Mouse (Mus musculus) layer of hippocampus, adult 2 months (tissue): ENCODE measurements around the gene Zscan5b. TPM values are rescaled to one million over a fixed set of nuclear protein-coding genes. Genes with fewer than 3 reads are reported as not detected.
"Not testable (repeated sequence)": the region's sequence is repeated elsewhere in the genome, so short reads cannot be mapped to it uniquely, and the experiment has no call there.

ENCODE experiments used
- DNase-seq, 2 experiments: peaks; one replicate each; pipeline ENCODE4 v3.0.0; 2022; ENCODE audit warnings: low spot score in 2 of 2
- H3K27ac ChIP-seq: fragments of 200-600 bp; 2 replicates; pipeline ENCODE4 v1.8.1; 2022
- H3K4me3 ChIP-seq: fragments of 200-600 bp; 2 replicates; pipeline ENCODE4 v1.8.1; 2022; ENCODE audit warnings: mild to moderate bottlenecking
- CTCF ChIP-seq: fragments of 200-600 bp; conservative IDR thresholded peaks from 2 replicates; pipeline ENCODE4 v1.8.1; 2022; ENCODE audit warnings: antibody characterized with exemption, mild to moderate bottlenecking, moderate library complexity
- total RNA-seq, 2 experiments: library from RNA; stranded (reverse); gene quantifications; 2 replicates each; pipeline ENCODE4 v1.2.3; 2021

Zscan5b gene
- total RNA-seq, 2 experiments from 2014 or later: not detected

DNA sequence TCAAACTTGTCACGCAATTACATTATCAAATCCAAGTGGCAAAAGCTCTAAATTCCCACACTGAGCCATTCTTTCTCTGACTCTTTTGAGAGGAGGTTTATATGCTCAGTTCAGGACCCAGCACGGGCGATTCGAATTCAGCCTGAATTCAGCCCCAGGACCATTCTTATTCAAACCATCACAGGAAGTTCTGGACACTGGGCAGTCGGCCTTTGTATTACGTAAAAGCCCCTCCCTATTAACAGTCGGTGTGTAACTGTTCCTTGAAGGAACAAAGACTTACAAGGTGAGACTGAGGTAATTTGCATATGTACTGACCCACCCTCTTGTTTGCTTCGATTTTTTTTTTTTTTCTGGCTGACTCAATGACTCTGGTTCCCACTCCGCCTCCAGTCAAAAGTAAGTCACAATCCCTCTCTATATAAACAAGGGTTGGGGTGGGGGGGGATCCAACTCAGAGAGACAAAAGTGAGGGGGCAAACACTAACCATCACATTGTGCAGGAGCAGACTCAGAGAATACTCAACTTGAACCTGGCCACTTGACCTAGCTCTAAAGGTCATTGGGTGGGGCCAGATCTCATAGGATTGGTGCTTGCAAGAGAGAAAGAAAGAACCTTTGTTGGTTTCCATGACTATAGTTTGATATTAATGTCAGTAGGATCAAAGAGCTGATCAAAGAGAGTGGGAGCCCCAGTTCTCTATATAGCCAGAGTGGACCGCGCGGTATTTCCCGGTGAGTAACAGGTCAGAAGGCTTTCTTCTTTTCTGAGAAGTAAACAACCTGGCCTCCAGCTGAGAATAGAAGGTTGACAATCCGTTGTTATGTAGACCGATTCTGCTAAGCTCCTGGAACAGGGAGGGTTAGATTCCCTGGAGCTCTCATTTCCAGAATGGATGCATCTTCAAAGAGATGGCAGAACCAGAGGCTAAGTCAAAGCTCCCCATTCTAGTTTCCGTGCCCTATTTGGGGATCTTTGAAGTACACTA is 36.4 kb downstream of the Zscan5b start:
- no peak overlapping the region for H3K27ac ChIP-seq
- TF ChIP-seq CTCF: no peak
- no peak for DNase-seq
- H3K4me3 ChIP-seq: no peak overlapping the region

DNA sequence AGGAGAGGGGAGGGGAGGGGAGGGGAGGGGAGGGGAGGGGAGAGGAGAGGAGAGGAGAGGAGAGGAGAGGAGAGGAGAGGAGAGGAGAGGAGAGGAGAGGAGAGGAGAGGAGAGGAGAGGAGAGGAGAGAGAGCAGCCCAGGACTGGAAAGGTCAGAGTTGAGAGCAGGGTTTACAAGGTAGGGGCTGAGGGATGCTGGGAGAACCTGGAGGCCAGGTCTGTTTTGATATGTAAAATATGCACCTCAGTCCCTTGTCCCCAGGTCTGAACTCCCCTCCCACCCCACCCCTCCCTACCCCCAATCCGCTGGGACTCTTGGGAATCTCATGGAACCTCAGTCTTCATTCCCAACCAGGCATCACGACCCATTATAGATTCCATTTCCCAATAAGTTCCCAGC is 37.9 kb downstream of the Zscan5b start:
- not testable (repeated sequence) for H3K4me3 ChIP-seq, H3K27ac ChIP-seq, DNase-seq

DNA sequence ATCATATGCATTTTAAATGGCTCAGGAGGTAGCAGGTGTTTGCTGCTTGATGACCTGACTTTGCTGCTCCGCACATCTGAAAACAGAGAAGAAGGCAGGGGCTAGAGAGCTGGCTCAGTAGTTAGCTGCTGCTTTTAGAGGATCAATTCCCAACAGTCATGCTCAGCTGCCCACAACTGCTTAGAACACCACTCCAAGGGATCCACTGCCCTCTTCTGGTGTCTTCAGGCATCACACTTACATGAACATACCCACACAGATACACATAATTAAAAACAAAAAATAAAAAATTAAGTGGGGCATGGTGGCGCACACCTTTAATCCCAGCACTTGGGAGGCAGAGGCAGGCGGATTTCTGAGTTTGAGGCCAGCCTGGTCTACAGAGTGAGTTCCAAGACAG is 40.0 kb downstream of the Zscan5b start:
- no peak overlapping the region for H3K27ac ChIP-seq
- peak; percentile 21; the same call in 1 of the 2 replicates for TF ChIP-seq CTCF
- DNase-seq: no peak
- H3K4me3 ChIP-seq: no peak overlapping the region

DNA sequence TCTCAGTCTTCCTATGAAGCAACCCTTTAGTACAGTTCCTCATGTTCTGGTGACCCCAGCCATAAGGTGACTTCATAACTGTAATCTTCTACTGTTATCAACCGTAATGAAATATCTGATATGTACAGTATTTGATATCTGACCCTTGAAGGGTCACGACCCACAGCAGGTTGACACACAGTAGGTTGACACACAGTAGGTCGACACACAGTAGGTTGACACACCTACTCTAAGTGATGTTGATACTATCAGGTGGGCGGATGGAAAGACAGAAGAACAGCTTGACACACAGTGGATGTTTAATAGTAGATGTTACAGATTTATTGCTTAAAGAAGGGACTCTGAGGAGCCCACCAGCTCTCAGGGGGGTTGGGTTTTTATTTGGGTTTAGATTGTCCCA is 40.9 kb downstream of the Zscan5b start:
- TF ChIP-seq CTCF: no peak
- no peak overlapping the region for H3K27ac ChIP-seq
- no peak for DNase-seq
- no peak overlapping the region for H3K4me3 ChIP-seq

- H3K27ac ChIP-seq: no peak overlapping the region
- H3K4me3 ChIP-seq: no peak overlapping the region
- DNase-seq: no peak
- peak; percentile 75 for TF ChIP-seq CTCF
These were observed 43.6 kb downstream of the Zscan5b start for GRCm38 (mm10) chr7:6265695-6266094.

GRCm38 (mm10) chr7:6277906-6278305 is 55.8 kb downstream of the Zscan5b start:
- DNase-seq: no peak
- no peak for TF ChIP-seq CTCF
- H3K27ac ChIP-seq: no peak overlapping the region
- H3K4me3 ChIP-seq: no peak overlapping the region

DNA sequence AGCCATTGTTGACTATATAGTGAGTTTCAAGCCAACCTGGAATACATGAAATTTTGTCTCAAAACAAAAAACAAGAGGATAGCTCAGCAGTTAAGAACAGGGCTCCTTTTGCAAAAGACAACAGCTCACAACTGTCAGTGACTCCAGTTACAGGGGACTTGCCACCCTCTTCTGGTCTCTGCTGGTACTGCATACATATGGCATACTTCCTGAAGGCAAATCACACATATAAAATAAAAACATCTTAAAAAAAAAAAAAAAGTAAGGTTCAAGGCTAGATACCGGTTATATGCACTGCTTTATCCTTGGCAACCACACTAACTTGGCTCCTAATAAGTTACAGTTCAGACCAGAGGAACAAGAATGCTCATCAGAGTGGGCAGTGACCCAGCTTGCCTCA is 60.7 kb downstream of the Zscan5b start:
- TF ChIP-seq CTCF: peak; percentile 87
- DNase-seq: peak; percentile 74 to 86
- peak overlapping the region; percentile 98 for H3K27ac ChIP-seq

GRCm38 (mm10) chr7:6283451-6284075 is 61.5 kb downstream of the Zscan5b start:
- DNase-seq: peak; percentile 75 to 86
- peak overlapping the region; percentile 74 for H3K4me3 ChIP-seq
- peak; percentile 65 for TF ChIP-seq CTCF
- H3K27ac ChIP-seq: peak overlapping the region; percentile 98

More for the DNA sequence above, 60.7 kb downstream of the Zscan5b start:
- peak overlapping the region; percentile 74 for H3K4me3 ChIP-seq

- no peak for DNase-seq
- Histone ChIP-seq H3K27ac (peak overlapping the region; percentile 98), H3K4me3 (no peak overlapping the region)
- TF ChIP-seq CTCF: no peak
These were observed 62.4 kb downstream of the Zscan5b start for GRCm38 (mm10) chr7:6284442-6285012.

- TF ChIP-seq CTCF: no peak
- peak overlapping the region; percentile 93; the same call in 1 of the 2 replicates for H3K27ac ChIP-seq
- no peak overlapping the region for H3K4me3 ChIP-seq
- no peak for DNase-seq
These were observed 63.3 kb downstream of the Zscan5b start for GRCm38 (mm10) chr7:6285366-6285765.

DNA sequence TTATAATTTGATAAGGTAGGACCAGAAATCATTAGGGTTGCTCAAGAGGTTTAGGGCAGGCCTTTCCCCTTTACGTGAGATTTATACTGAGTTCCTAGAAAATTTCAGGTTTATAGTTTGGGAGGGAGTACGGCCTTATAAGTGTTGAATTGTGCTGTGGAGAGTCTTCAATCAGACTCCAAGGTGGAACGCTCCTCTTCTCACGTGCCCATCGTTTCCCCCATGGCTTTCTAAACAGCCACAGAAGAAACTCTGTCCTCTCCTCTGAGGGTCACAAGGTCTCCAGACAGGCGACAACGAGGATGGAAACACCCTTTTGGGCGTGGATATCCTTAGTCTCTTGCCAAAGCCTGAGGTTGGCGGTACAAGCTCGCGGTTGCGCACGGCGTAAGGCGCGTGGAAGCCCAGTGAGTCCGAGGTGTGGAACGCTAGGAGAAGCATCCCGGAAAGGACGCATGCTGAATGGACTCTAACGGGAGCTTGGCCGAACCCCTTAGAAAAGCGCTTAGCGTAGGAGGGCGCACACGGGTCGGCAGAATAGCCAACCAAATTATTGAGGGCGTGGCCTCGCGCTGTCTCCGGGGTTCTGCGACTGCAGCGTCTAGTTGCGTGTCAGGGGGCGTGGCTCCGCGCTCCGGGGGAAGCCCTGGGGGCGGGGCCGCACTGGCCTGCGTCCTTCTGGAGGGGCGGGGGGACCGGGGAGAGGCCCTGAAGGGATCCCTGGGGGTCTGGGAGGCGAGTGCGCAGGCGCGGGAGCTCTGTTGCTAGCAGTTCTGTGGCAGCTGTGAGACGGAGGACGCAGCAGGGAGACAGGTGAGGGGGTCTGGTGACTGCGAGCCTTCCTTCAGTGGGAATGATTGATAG is 64.0 kb downstream of the Zscan5b start, which contains the start of gene Zfp667:
Gene Zfp667 (plus strand): TSS at position 738 of the 864 bp plus-strand sequence.
- Histone ChIP-seq H3K4me3 (peak within 1 kb of the TSS; percentile 61), H3K27ac (peak within 1 kb of the TSS; percentile 93)
- 0 out of 2 replicates have a peak, but pooled peaks have one; percentile 2 for TF ChIP-seq CTCF
- DNase-seq: peak; percentile 98

- no peak for TF ChIP-seq CTCF
- H3K27ac ChIP-seq: peak overlapping the region; percentile 80
- H3K4me3 ChIP-seq: peak overlapping the region; percentile 61
- DNase-seq: peak; percentile 46 to 74
These were observed 64.9 kb downstream of the Zscan5b start for GRCm38 (mm10) chr7:6286921-6287531.

Other genes with a start within 250 kb of the Zscan5b start
- not detected for gene Vmn1r65, start 211.3 kb upstream of the Zscan5b start, total RNA-seq
- not detected for gene Nlrp4c, start 177.1 kb upstream of the Zscan5b start, total RNA-seq
- 10 to 100 TPM; 26.2 to 27.3 TPM for gene Zfp787, start 66.3 kb upstream of the Zscan5b start, total RNA-seq
- gene Zfp444, start 50.1 kb upstream of the Zscan5b start, total RNA-seq: 10 to 100 TPM; 55.8 to 57.2 TPM
- not detected for gene Galp, start 25.2 kb upstream of the Zscan5b start, total RNA-seq
- not detected for gene Epp13, start 30.4 kb downstream of the Zscan5b start, total RNA-seq
- gene Zfp667, start 64.3 kb downstream of the Zscan5b start, total RNA-seq: 10 to 100 TPM; 17.8 to 18.3 TPM
- gene Zfp583, start 109.0 kb downstream of the Zscan5b start, total RNA-seq: 10 to 100 TPM; 13.3 to 14.4 TPM
- gene Gm3854, start 121.5 kb downstream of the Zscan5b start, total RNA-seq: 1 to 10 TPM; 7.1 to 8.3 TPM
- 1 to 10 TPM; 4.7 to 5.0 TPM for gene Zfp78, start 141.0 kb downstream of the Zscan5b start, total RNA-seq
- 1 to 10 TPM; 6.7 to 9.6 TPM for gene Zfp28, start 161.0 kb downstream of the Zscan5b start, total RNA-seq
- gene Smim17, start 176.4 kb downstream of the Zscan5b start, total RNA-seq: 10 to 100 TPM; 19.7 to 24.1 TPM
- under 1 TPM; 0.25 to 0.54 TPM for gene Gm20715, start 188.0 kb downstream of the Zscan5b start, total RNA-seq
- 1 to 10 TPM; 1.2 to 2.0 TPM for gene Olfr1344, start 216.4 kb downstream of the Zscan5b start, total RNA-seq
- gene Olfr1336, start 233.9 kb downstream of the Zscan5b start, total RNA-seq: under 1 TPM in 1 of 2 experiments, not detected in 1; 0.08 TPM
- gene Olfr1346, start 244.8 kb downstream of the Zscan5b start, total RNA-seq: not detected